Mouse (Mus musculus) neural tube, embryonic 13.5 days (tissue): ENCODE measurements around the gene Scfd2. TPM values are rescaled to one million over a fixed set of nuclear protein-coding genes. Genes with fewer than 3 reads are reported as not detected.

Experiments used
- ATAC-seq: fragments of 200-750 bp; cut with Nextera tagmentation; 2 replicates; pipeline ENCODE4 v1.8.0; 2017; ENCODE audit warnings: low read depth, mild to moderate bottlenecking, moderate TSS enrichment, moderate library complexity
- H3K27ac ChIP-seq: fragments of 300-500 bp; sonication (generic); replicated peaks from 2 replicates; pipeline ENCODE4 v1.5.1; 2015; ENCODE audit warnings: moderate library complexity, mild to moderate bottlenecking, inconsistent platforms
- H3K27me3 ChIP-seq: fragments of 300-500 bp; sonication (generic); 2 replicates; pipeline ENCODE4 v1.6.1; 2015; ENCODE audit warnings: mild to moderate bottlenecking, inconsistent platforms
- H3K36me3 ChIP-seq: fragments of 300-500 bp; sonication (generic); 2 replicates; pipeline ENCODE4 v1.6.1; 2015; ENCODE audit warnings: mild to moderate bottlenecking, inconsistent platforms
- H3K4me1 ChIP-seq: fragments of 300-500 bp; sonication (generic); replicated peaks from 2 replicates; pipeline ENCODE4 v1.6.1; 2015; ENCODE audit warnings: inconsistent platforms
- H3K4me2 ChIP-seq: fragments of 300-500 bp; sonication (generic); 2 replicates; pipeline ENCODE4 v1.6.1; 2015; ENCODE audit warnings: inconsistent platforms, mild to moderate bottlenecking, moderate library complexity
- H3K4me3 ChIP-seq: fragments of 300-500 bp; sonication (generic); 2 replicates; pipeline ENCODE4 v1.5.1; 2015; ENCODE audit warnings: mild to moderate bottlenecking, inconsistent platforms
- H3K9ac ChIP-seq: fragments of 300-500 bp; sonication (generic); 2 replicates; pipeline ENCODE4 v1.6.1; 2015; ENCODE audit warnings: moderate library complexity, mild to moderate bottlenecking, inconsistent platforms
- H3K9me3 ChIP-seq: fragments of 300-500 bp; sonication (generic); 2 replicates; pipeline ENCODE4 v1.6.1; 2016; ENCODE audit warnings: inconsistent platforms
- WGBS: fragments of 180-500 bp; shearing (Covaris S2); methylation state at CpG from one replicate; pipeline ENCODE4 v1.1.7; 2015; 5-methylcytosine and 5-hydroxymethylcytosine counted together
- polyA plus RNA-seq: library from polyadenylated mRNA; unstranded; fragments of >200 nt; fragmentation: Nextera tagmentation; extraction: Ambion mirVana; gene quantifications from 2 replicates; pipeline ENCODE4 v1.2.1, GENCODE M21; 2015

Gene Scfd2
- polyA plus RNA-seq, 1 experiment from 2014 or later = 17.2 TPM

GRCm38 (mm10) chr5:74350909-74351308 is 180.7 kb downstream of the Scfd2 start:
- Histone ChIP-seq H3K9me3 (no peaks in the 10 kb centered on the region), H3K27ac (no peak overlapping the region), H3K4me3 (no peak overlapping the region), H3K36me3 (no peaks in the 10 kb centered on the region), H3K4me1 (peaks cover 10% of the 10 kb centered on the region), H3K27me3 (no peaks in the 10 kb centered on the region; the same call in 1 of the 2 replicates), H3K4me2 (no peak overlapping the region), H3K9ac (no peak overlapping the region)
- WGBS = 84% methylated on average over 4 of the region's 4 CpGs
- no peak for ATAC-seq

- peak; percentile 15; the same call in 1 of the 2 replicates for ATAC-seq
- H3K27me3 ChIP-seq = no peaks in the 10 kb centered on the region; the same call in 1 of the 2 replicates
- H3K4me1 ChIP-seq = peaks cover 10% of the 10 kb centered on the region
- no peak overlapping the region for H3K4me3 ChIP-seq
- H3K27ac ChIP-seq = no peak overlapping the region
- 58% methylated on average over 11 of the region's 11 CpGs for WGBS
- H3K4me2 ChIP-seq = no peak overlapping the region
- no peaks in the 10 kb centered on the region for H3K9me3 ChIP-seq
- no peak overlapping the region for H3K9ac ChIP-seq
- H3K36me3 ChIP-seq = no peaks in the 10 kb centered on the region
These were observed 183.3 kb downstream of the Scfd2 start for GRCm38 (mm10) chr5:74348079-74348870.

- H3K9ac ChIP-seq = no peak overlapping the region
- H3K4me2 ChIP-seq = no peak overlapping the region
- H3K9me3 ChIP-seq = no peaks in the 10 kb centered on the region
- no peak overlapping the region for H3K4me3 ChIP-seq
- no peak for ATAC-seq
- peaks cover 2% of the 10 kb centered on the region; the same call in 1 of the 2 replicates for H3K4me1 ChIP-seq
- no peak overlapping the region for H3K27ac ChIP-seq
- no peaks in the 10 kb centered on the region for H3K27me3 ChIP-seq
- WGBS = 65% methylated on average over 2 of the region's 2 CpGs
- no peaks in the 10 kb centered on the region for H3K36me3 ChIP-seq
These were observed 188.5 kb downstream of the Scfd2 start for GRCm38 (mm10) chr5:74343045-74343444.

- no peaks in the 10 kb centered on the region for H3K27me3 ChIP-seq
- H3K4me1 ChIP-seq = peaks cover 7% of the 10 kb centered on the region
- H3K4me2 ChIP-seq = no peak overlapping the region
- no peak overlapping the region for H3K27ac ChIP-seq
- H3K4me3 ChIP-seq = no peak overlapping the region
- no peak overlapping the region for H3K9ac ChIP-seq
- no peaks in the 10 kb centered on the region for H3K9me3 ChIP-seq
- ATAC-seq = no peak
- no peaks in the 10 kb centered on the region for H3K36me3 ChIP-seq
These were observed 189.0 kb downstream of the Scfd2 start for GRCm38 (mm10) chr5:74342557-74342956.

GRCm38 (mm10) chr5:74337491-74337890 is 194.1 kb downstream of the Scfd2 start:
- 91% methylated on average over 3 of the region's 3 CpGs for WGBS
- Histone ChIP-seq H3K9me3 (no peaks in the 10 kb centered on the region), H3K27ac (no peak overlapping the region), H3K27me3 (no peaks in the 10 kb centered on the region), H3K4me3 (no peak overlapping the region), H3K4me1 (peaks cover 27% of the 10 kb centered on the region), H3K36me3 (no peaks in the 10 kb centered on the region), H3K4me2 (no peak overlapping the region), H3K9ac (no peak overlapping the region)
- no peak for ATAC-seq

GRCm38 (mm10) chr5:74336780-74337179 is 194.8 kb downstream of the Scfd2 start:
- no peak overlapping the region for H3K9ac ChIP-seq
- no peaks in the 10 kb centered on the region for H3K27me3 ChIP-seq
- WGBS = 41% methylated on average over 12 of the region's 12 CpGs
- H3K9me3 ChIP-seq = no peaks in the 10 kb centered on the region
- no peak overlapping the region for H3K27ac ChIP-seq
- H3K36me3 ChIP-seq = no peaks in the 10 kb centered on the region
- H3K4me1 ChIP-seq = peaks cover 27% of the 10 kb centered on the region
- H3K4me3 ChIP-seq = no peak overlapping the region
- peak; percentile 75 for ATAC-seq
- H3K4me2 ChIP-seq = no peak overlapping the region

- 85% methylated on average over 3 of the region's 3 CpGs for WGBS
- no peak for ATAC-seq
- Histone ChIP-seq H3K27me3 (no peaks in the 10 kb centered on the region), H3K36me3 (no peaks in the 10 kb centered on the region), H3K4me1 (peaks cover 27% of the 10 kb centered on the region), H3K27ac (no peak overlapping the region), H3K9me3 (no peaks in the 10 kb centered on the region), H3K4me3 (no peak overlapping the region), H3K4me2 (no peak overlapping the region), H3K9ac (no peak overlapping the region)
These were observed 198.3 kb downstream of the Scfd2 start for GRCm38 (mm10) chr5:74333258-74333657.

- no peak overlapping the region for H3K4me2 ChIP-seq
- H3K9ac ChIP-seq = no peak overlapping the region
- H3K4me1 ChIP-seq = no peaks in the 10 kb centered on the region
- 96% methylated on average over 6 of the region's 6 CpGs for WGBS
- H3K4me3 ChIP-seq = no peak overlapping the region
- no peak overlapping the region for H3K27ac ChIP-seq
- H3K9me3 ChIP-seq = no peaks in the 10 kb centered on the region
- no peaks in the 10 kb centered on the region for H3K36me3 ChIP-seq
- no peak for ATAC-seq
- no peaks in the 10 kb centered on the region for H3K27me3 ChIP-seq
These were observed 205.3 kb downstream of the Scfd2 start for GRCm38 (mm10) chr5:74326228-74326627.

GRCm38 (mm10) chr5:74321010-74321746 is 210.4 kb downstream of the Scfd2 start:
- no peak overlapping the region for H3K4me2 ChIP-seq
- H3K9me3 ChIP-seq = no peaks in the 10 kb centered on the region
- no peak overlapping the region for H3K27ac ChIP-seq
- ATAC-seq = no peak
- H3K9ac ChIP-seq = no peak overlapping the region
- H3K4me1 ChIP-seq = no peaks in the 10 kb centered on the region
- H3K36me3 ChIP-seq = no peaks in the 10 kb centered on the region
- WGBS = 81% methylated on average over 10 of the region's 10 CpGs
- no peak overlapping the region for H3K4me3 ChIP-seq
- H3K27me3 ChIP-seq = no peaks in the 10 kb centered on the region

GRCm38 (mm10) chr5:74319551-74319950 is 212.0 kb downstream of the Scfd2 start:
- Histone ChIP-seq H3K27ac (no peak overlapping the region), H3K9me3 (no peaks in the 10 kb centered on the region), H3K4me1 (peaks cover 4% of the 10 kb centered on the region; the same call in 1 of the 2 replicates), H3K4me3 (no peak overlapping the region), H3K36me3 (no peaks in the 10 kb centered on the region), H3K4me2 (no peak overlapping the region), H3K27me3 (no peaks in the 10 kb centered on the region), H3K9ac (no peak overlapping the region)
- WGBS = 88% methylated on average over 2 of the region's 2 CpGs
- no peak for ATAC-seq

GRCm38 (mm10) chr5:74317174-74317573 is 214.4 kb downstream of the Scfd2 start:
- H3K4me3 ChIP-seq = no peak overlapping the region
- no peaks in the 10 kb centered on the region for H3K9me3 ChIP-seq
- ATAC-seq = no peak
- H3K27ac ChIP-seq = no peak overlapping the region
- H3K36me3 ChIP-seq = no peaks in the 10 kb centered on the region
- H3K4me2 ChIP-seq = no peak overlapping the region
- WGBS = 89% methylated on average over 3 of the region's 3 CpGs
- peaks cover 7% of the 10 kb centered on the region; the same call in 1 of the 2 replicates for H3K4me1 ChIP-seq
- H3K27me3 ChIP-seq = peaks cover 9% of the 10 kb centered on the region; the same call in 1 of the 2 replicates
- H3K9ac ChIP-seq = no peak overlapping the region

GRCm38 (mm10) chr5:74316333-74316945 is 215.1 kb downstream of the Scfd2 start:
- Histone ChIP-seq H3K4me3 (no peak overlapping the region), H3K27me3 (peaks cover 14% of the 10 kb centered on the region; the same call in 1 of the 2 replicates), H3K9me3 (no peaks in the 10 kb centered on the region), H3K36me3 (no peaks in the 10 kb centered on the region), H3K4me2 (no peak overlapping the region), H3K27ac (no peak overlapping the region), H3K4me1 (peaks cover 7% of the 10 kb centered on the region; the same call in 1 of the 2 replicates), H3K9ac (no peak overlapping the region)
- no peak for ATAC-seq
- 91% methylated on average over 11 of the region's 11 CpGs for WGBS
